Mouse (Mus musculus) E14TG2a.4 (cell line): Measurements from ENCODE around the gene Crmp1.

Source experiments
- CTCF ChIP-seq: conservative IDR thresholded peaks from 2 replicates; pipeline ENCODE4 v1.5.1; 2014; ENCODE audit warnings: low read length
- POU5F1 ChIP-seq: IDR thresholded peaks from 2 replicates; pipeline ENCODE4 v1.6.1; 2014; ENCODE audit warnings: low read length, borderline replicate concordance

DNA sequence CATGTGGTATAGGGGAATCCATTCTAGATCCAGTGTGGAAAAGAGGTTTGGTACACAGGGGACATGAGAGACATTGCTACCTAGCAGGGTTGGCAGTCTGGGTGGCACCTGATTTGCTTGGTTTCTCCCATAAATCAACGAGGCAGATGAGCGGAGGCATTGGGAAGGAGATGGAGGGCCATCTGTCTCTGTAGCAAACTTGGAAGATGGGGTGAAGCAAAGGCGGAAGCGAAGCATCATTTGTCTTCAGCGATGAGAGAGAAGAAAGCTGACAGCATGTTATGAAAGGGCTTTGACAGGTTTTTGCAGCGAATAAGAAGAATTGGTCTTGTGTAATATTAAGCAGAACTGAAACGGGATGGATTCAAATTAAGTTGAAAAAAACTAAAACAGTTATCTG lies 36.9 kb upstream of the Crmp1 start:
- TF ChIP-seq CTCF, result no peak
- no peak for TF ChIP-seq POU5F1
